Mouse (Mus musculus) ES-E14 (cell line): ENCODE data around the gene Dennd1a.
A peak's percentile ranks its signal among the peaks of the same experiment; 100 is the strongest.

ENCODE experiments used
- CHD2 ChIP-seq: IDR thresholded peaks from 2 replicates; pipeline ENCODE4 v1.6.1; 2014; ENCODE audit warnings: mild to moderate bottlenecking, low read depth, low read length, inconsistent platforms
- HCFC1 ChIP-seq: IDR thresholded peaks from 2 replicates; pipeline ENCODE4 v1.6.1; 2012; ENCODE audit warnings: low read length, inconsistent platforms, borderline replicate concordance; ENCODE audit not compliant: insufficient read depth
- MAFK ChIP-seq: IDR thresholded peaks from 2 replicates; pipeline ENCODE4 v1.6.1; 2014; ENCODE audit warnings: mild to moderate bottlenecking, low read depth, low read length, inconsistent platforms; ENCODE audit not compliant: insufficient read depth
- ZC3H11A ChIP-seq: IDR thresholded peaks from 2 replicates; pipeline ENCODE4 v1.6.1; 2012; ENCODE audit warnings: low read depth, mild to moderate bottlenecking, inconsistent platforms, low read length, borderline replicate concordance
- ZNF384 ChIP-seq: IDR thresholded peaks from 2 replicates; pipeline ENCODE4 v1.6.1; 2012; ENCODE audit warnings: low read depth, low read length, inconsistent platforms

DNA sequence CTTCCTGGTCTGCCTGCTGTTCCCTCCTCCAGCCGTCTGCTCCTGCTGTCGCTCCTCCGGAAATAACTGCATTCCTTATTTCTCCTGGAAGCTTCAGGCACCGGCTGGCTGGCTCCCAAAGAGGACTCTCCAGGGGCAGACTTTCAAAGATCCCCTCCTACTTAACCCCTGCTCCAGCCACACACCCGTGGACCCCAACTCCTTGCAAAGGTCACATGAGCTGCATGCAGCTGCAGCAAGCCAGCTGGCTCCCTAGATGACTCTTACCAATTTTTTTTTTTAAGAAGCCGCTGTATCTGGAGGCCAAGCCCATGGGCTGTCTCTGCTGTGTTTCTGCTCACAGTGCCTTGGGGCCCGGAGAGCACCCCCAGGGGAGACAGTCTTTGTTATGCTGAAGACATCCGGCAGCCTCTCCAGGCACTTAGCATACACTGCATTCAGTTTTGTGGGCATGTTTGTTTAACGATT lies 520.1 kb downstream of the Dennd1a start:
- TF ChIP-seq CHD2 (0 out of 2 replicates have a peak, but pooled peaks have one; percentile 14), MAFK (no peak), HCFC1 (no peak), ZNF384 (peak; percentile 88), ZC3H11A (no peak)
